Mouse (Mus musculus) CH12.LX (cell line): ENCODE measurements around the gene Cmah. TPM values are rescaled to one million over a fixed set of nuclear protein-coding genes. Genes with fewer than 3 reads are reported as not detected.

ENCODE experiments used
- DNase-seq: peaks from one replicate; pipeline ENCODE4 v3.0.0-alpha.2; 2013; ENCODE audit errors: extremely low read depth
- H3K27ac ChIP-seq: 2 replicates; pipeline ENCODE4 v1.5.1; 2012; ENCODE audit warnings: low read depth, mild to moderate bottlenecking, control low read depth, moderate library complexity; ENCODE audit not compliant: insufficient read depth
- H3K27me3 ChIP-seq: replicated peaks from 2 replicates; pipeline ENCODE3; 2012; ENCODE audit warnings: inconsistent platforms
- H3K36me3 ChIP-seq, 2 experiments: replicated peaks in 1 of 2; 2 replicates each; pipeline versions ENCODE3 to v1.6.1; 2012; ENCODE audit warnings: inconsistent platforms in 1 of 2, low read length in 1 of 2, mild to moderate bottlenecking in 1 of 2, mixed read lengths in 1 of 2, moderate library complexity in 1 of 2; ENCODE audit not compliant: control insufficient read depth in 1 of 2, insufficient read depth in 1 of 2
- H3K4me1 ChIP-seq, 2 experiments: 2 replicates each; pipeline ENCODE4 v1.6.1; 2012; ENCODE audit warnings: inconsistent platforms in 1 of 2, moderate library complexity in 1 of 2; ENCODE audit not compliant: insufficient read depth in 2 of 2, control insufficient read depth in 1 of 2
- H3K4me2 ChIP-seq: 2 replicates; pipeline ENCODE4 v1.6.1; 2012; ENCODE audit warnings: low read depth, mild to moderate bottlenecking, control low read depth; ENCODE audit not compliant: poor library complexity, insufficient read depth, severe bottlenecking
- H3K4me3 ChIP-seq, 3 experiments: fragments of 150-350 bp in 1 of 3; sonication (generic) in 1 of 3; replicated peaks in 1 of 3; 2 replicates each; pipeline versions ENCODE3 to v1.5.1; 2011 to 2012; ENCODE audit warnings: low read depth in 2 of 3, low read length in 2 of 3, mild to moderate bottlenecking in 2 of 3, moderate library complexity in 2 of 3, control low read depth in 1 of 3, improper control_type of control experiment in 1 of 3, inconsistent platforms in 1 of 3, mixed read lengths in 1 of 3; ENCODE audit not compliant: poor library complexity in 1 of 3
- H3K79me2 ChIP-seq: replicated peaks from 2 replicates; pipeline ENCODE4 v1.6.1; 2012; ENCODE audit warnings: mild to moderate bottlenecking, moderate library complexity; ENCODE audit not compliant: control insufficient read depth, poor library complexity, insufficient read depth, severe bottlenecking; ENCODE audit errors: extremely low read depth
- H3K9ac ChIP-seq: 2 replicates; pipeline ENCODE4 v1.6.1; 2012; ENCODE audit warnings: low read depth, mild to moderate bottlenecking, control low read depth, moderate library complexity; ENCODE audit not compliant: insufficient read depth
- H3K9me3 ChIP-seq: replicated peaks from 2 replicates; pipeline ENCODE3; 2012; ENCODE audit warnings: low read length, inconsistent platforms, mixed read lengths
- BHLHE40 ChIP-seq: IDR thresholded peaks from 2 replicates; pipeline ENCODE4 v1.6.1; 2011; ENCODE audit warnings: mild to moderate bottlenecking, low read depth, low read length, improper control_type of control experiment
- CHD1 ChIP-seq: IDR thresholded peaks from 2 replicates; pipeline ENCODE4 v1.6.1; 2012; ENCODE audit warnings: low read depth, low read length, improper control_type of control experiment, inconsistent platforms
- CHD2 ChIP-seq: IDR thresholded peaks from 2 replicates; pipeline ENCODE4 v1.6.1; 2011; ENCODE audit warnings: low read length, improper control_type of control experiment
- CTCF ChIP-seq, 2 experiments: IDR thresholded peaks in 1 of 2; conservative IDR thresholded peaks in 1 of 2; 2 replicates each; pipeline ENCODE4 v1.5.1; 2011 to 2012; ENCODE audit warnings: low read depth in 2 of 2, low read length in 2 of 2, improper control_type of control experiment in 1 of 2, inconsistent platforms in 1 of 2, mild to moderate bottlenecking in 1 of 2, moderate library complexity in 1 of 2
- HCFC1 ChIP-seq: IDR thresholded peaks from 2 replicates; pipeline ENCODE4 v1.6.1; 2012; ENCODE audit warnings: low read depth, mild to moderate bottlenecking, inconsistent platforms, low read length, improper control_type of control experiment
- IRF4 ChIP-seq: IDR thresholded peaks from 2 replicates; pipeline ENCODE4 v1.6.1; 2014; ENCODE audit warnings: low read depth, mild to moderate bottlenecking, inconsistent platforms, low read length, improper control_type of control experiment
- JUN ChIP-seq: IDR thresholded peaks from 2 replicates; pipeline ENCODE4 v1.6.1; 2011; ENCODE audit warnings: low read depth, mild to moderate bottlenecking, low read length, improper control_type of control experiment, moderate library complexity; ENCODE audit not compliant: insufficient read depth
- JUND ChIP-seq: conservative IDR thresholded peaks from 2 replicates; pipeline ENCODE4 v1.6.1; 2011; ENCODE audit warnings: low read depth, low read length, improper control_type of control experiment
- KAT2A ChIP-seq: IDR thresholded peaks from 2 replicates; pipeline ENCODE4 v1.6.1; 2012; ENCODE audit warnings: low read length, improper control_type of control experiment, inconsistent platforms; ENCODE audit not compliant: insufficient replicate concordance
- MAFK ChIP-seq: IDR thresholded peaks from 2 replicates; pipeline ENCODE4 v1.6.1; 2011; ENCODE audit warnings: low read length, improper control_type of control experiment; ENCODE audit not compliant: insufficient replicate concordance
- MAZ ChIP-seq: IDR thresholded peaks from 2 replicates; pipeline ENCODE4 v1.6.1; 2012; ENCODE audit warnings: low read depth, mild to moderate bottlenecking, inconsistent platforms, low read length, improper control_type of control experiment, moderate library complexity
- MEF2A ChIP-seq: IDR thresholded peaks from 2 replicates; pipeline ENCODE4 v1.6.1; 2014; ENCODE audit warnings: low read depth, mild to moderate bottlenecking, inconsistent platforms, low read length, improper control_type of control experiment, borderline replicate concordance
- NRF1 ChIP-seq: IDR thresholded peaks from 2 replicates; pipeline ENCODE4 v1.6.1; 2014; ENCODE audit warnings: low read depth, mild to moderate bottlenecking, inconsistent platforms, low read length, improper control_type of control experiment, moderate library complexity
- POLR2A ChIP-seq: IDR thresholded peaks from 2 replicates; pipeline ENCODE4 v1.6.1; 2011; ENCODE audit warnings: low read depth, mild to moderate bottlenecking, improper control_type of control experiment, low read length
- RAD21 ChIP-seq: IDR thresholded peaks from 2 replicates; pipeline ENCODE4 v1.6.1; 2011; ENCODE audit warnings: low read depth, mild to moderate bottlenecking, low read length, improper control_type of control experiment, moderate library complexity
- RCOR1 ChIP-seq: conservative IDR thresholded peaks from 2 replicates; pipeline ENCODE4 v1.6.1; 2012; ENCODE audit warnings: low read depth, mild to moderate bottlenecking, inconsistent platforms, low read length, improper control_type of control experiment
- SMC3 ChIP-seq: IDR thresholded peaks from 2 replicates; pipeline ENCODE4 v1.6.1; 2011; ENCODE audit warnings: low read depth, low read length, improper control_type of control experiment
- TCF12 ChIP-seq: IDR thresholded peaks from 2 replicates; pipeline ENCODE4 v1.6.1; 2014; ENCODE audit warnings: low read depth, mild to moderate bottlenecking, inconsistent platforms, low read length, improper control_type of control experiment
- USF2 ChIP-seq: conservative IDR thresholded peaks from 2 replicates; pipeline ENCODE4 v1.6.1; 2011; ENCODE audit warnings: low read depth, low read length, improper control_type of control experiment
- ZMIZ1 ChIP-seq: IDR thresholded peaks from 2 replicates; pipeline ENCODE4 v1.6.1; 2012; ENCODE audit warnings: low read depth, mild to moderate bottlenecking, inconsistent platforms, low read length, improper control_type of control experiment
- dilution Hi-C: fragments of 300-500 bp; cut with MboI; formaldehyde crosslinking; loops from 2 replicates; pipeline ENCODE4 v1.14.3; 2020; ENCODE audit warnings: low sequenced_read_pairs; ENCODE audit not compliant: extremely low pct_unique_long_range_greater_than_20kb, extremely low pct_ligation_motif_present
- in situ Hi-C: fragments of 300-500 bp; cut with MboI; formaldehyde crosslinking; loops from 3 replicates; pipeline ENCODE4 v1.14.3; 2019; ENCODE audit warnings: low sequenced_read_pairs, low pct_ligation_motif_present, low pct_unique_long_range_greater_than_20kb, mixed read lengths
- polyA plus RNA-seq: library from polyadenylated mRNA; unstranded; fragments of >175 nt; gene quantifications from 2 replicates; pipeline ENCODE4 v1.2.1, GENCODE M21; 2012; ENCODE audit warnings: low read depth; ENCODE audit not compliant: insufficient read length
- total RNA-seq, 2 experiments: library from RNA; depleted of rRNA; stranded (reverse); fragments of 300-350 nt in 1 of 2; fragments of >200 nt in 1 of 2; gene quantifications; 2 replicates each; pipeline ENCODE4 v1.2.3; 2012 to 2014

Cmah gene
- total and polyA plus RNA-seq, 3 experiments: 5.0 to 17.4 (median 5.5) TPM

DNA sequence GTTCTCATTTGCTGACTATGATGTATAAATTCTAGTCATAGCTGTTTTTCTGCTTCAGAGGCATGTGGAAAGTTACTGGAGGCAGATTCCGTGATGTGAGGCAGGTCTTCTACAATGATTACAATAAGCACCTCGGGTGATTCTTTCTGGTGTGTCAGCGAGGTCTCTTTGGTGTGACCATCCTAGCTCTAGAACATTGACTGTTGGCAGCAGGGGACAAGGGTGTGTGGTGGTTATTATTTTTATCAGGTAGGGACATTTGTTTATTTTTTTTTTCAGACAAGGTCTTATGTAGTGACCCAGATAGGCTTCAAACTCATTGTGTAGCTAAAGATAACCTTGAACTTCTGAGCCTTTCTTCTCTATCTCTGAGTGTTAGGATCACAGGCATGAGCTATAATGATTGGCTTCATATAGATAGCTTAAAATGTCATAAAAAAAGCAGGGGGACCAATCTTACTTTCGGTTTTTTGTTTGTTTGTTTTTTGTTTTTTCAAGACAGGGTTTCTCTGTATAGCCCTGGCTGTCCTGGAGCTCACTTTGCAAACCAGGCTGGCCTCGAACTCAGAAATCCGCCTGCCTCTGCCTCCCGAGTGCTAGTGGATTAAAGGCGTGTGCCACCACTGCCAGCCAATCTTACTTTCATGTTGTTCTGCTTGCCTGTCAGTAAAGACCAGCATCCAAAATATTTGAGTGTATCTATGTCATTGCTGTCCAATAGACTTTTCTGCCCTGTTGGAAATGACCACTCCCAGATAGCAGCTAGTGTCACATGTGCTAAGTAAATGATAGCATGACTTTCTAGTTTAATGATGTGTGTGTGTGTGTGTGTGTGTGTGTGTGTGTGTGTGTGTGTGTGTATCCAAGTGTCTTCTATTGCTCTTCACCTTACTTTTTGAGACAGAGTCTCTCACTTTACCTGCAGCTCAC lies 15.9 kb upstream of the Cmah start:
- no peaks in the 10 kb centered on the region for H3K36me3 ChIP-seq
- no peaks in the 10 kb centered on the region for H3K4me1 ChIP-seq
- no peaks in the 10 kb centered on the region for H3K9me3 ChIP-seq
- H3K4me3 ChIP-seq: no peak overlapping the region
- dilution Hi-C loops: no loop called here
- H3K9ac ChIP-seq: no peak overlapping the region
- no peak overlapping the region for H3K27ac ChIP-seq
- no peaks in the 10 kb centered on the region for H3K79me2 ChIP-seq
- no peak for DNase-seq
- no peak overlapping the region for H3K4me2 ChIP-seq
- in situ Hi-C loops: no loop called here
- TF ChIP-seq JUN (no peak), JUND (no peak), TCF12 (no peak), RCOR1 (no peak), NRF1 (no peak), ZMIZ1 (no peak), USF2 (no peak), KAT2A (no peak), CHD2 (no peak), HCFC1 (no peak), CHD1 (no peak), IRF4 (no peak), BHLHE40 (no peak), SMC3 (no peak), MAFK (no peak), MEF2A (no peak), MAZ (no peak), POLR2A (no peak)
- TF ChIP-seq, all 38 proteins: peak for 0
- no peaks in the 10 kb centered on the region for H3K27me3 ChIP-seq

DNA sequence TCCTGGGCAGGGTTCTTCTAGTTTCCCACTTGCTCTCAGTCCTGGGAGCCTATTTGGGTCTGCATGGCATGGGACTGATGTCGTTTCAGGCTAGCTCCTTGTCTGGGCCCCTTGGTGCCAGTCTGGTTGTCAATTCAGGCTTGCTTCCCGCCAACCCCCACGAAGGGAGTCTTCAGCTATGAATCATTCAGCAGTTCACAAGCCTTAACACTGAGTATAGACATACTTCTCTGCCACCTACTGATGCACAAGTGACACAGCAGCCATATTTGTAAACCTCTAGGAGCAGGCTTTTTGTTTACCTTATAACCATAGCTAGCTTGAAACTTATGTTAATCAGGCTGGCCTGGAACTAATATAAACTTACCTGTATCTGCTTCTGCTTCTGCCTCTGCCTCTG lies 10.6 kb upstream of the Cmah start:
- no peak overlapping the region for H3K4me3 ChIP-seq
- no peak overlapping the region for H3K27ac ChIP-seq
- no peaks in the 10 kb centered on the region for H3K27me3 ChIP-seq
- H3K9ac ChIP-seq: no peak overlapping the region
- peak; percentile 20 for DNase-seq
- dilution Hi-C loops: no loop called here
- H3K4me1 ChIP-seq: peaks cover 0 to 7% of the 10 kb centered on the region in 2 experiments; a peak in 2 of 4 replicates
- H3K9me3 ChIP-seq: no peaks in the 10 kb centered on the region
- H3K4me2 ChIP-seq: no peak overlapping the region
- no peaks in the 10 kb centered on the region for H3K36me3 ChIP-seq
- in situ Hi-C loops: no loop called here
- no peaks in the 10 kb centered on the region for H3K79me2 ChIP-seq
- TF ChIP-seq TCF12 (no peak), CTCF (conservative IDR thresholded peaks at IDR 0.05 in 1 of 2, IDR thresholded peaks at IDR 0.05 in 1 of 2; ENCODE audit: low read depth in 2 of 2, low read length in 2 of 2) (peak in 1 of 2 experiments; percentile 47; a peak in 2 of 4 replicates), RAD21 (peak; percentile 37)
